Mouse (Mus musculus): ENCODE results near the gene Naa38.

- TF ChIP-seq CTCF (IDR thresholded peaks at IDR 0.05; ENCODE audit: low read depth, low read length), result no peak
- TF ChIP-seq POLR2A (IDR thresholded peaks at IDR 0.05; ENCODE audit: borderline replicate concordance, low read depth, low read length), result no peak
These were observed 10.3 kb upstream of the Naa38 start for GRCm38 (mm10) chr11:69384979-69385378.
